Mouse (Mus musculus) adrenal gland, adult 2 months (tissue): ENCODE measurements around the gene Vmn2r121. TPM values are rescaled to one million over a fixed set of nuclear protein-coding genes. Genes with fewer than 3 reads are reported as not detected.

Source experiments
- DNase-seq: peaks from one replicate; pipeline ENCODE4 v3.0.0; 2021
- long read RNA-seq: library from polyadenylated mRNA; stranded (forward); transcript quantifications from one replicate; pipeline ENCODE4 v2.0.0, GENCODE M21; 2021
- polyA plus RNA-seq: library from polyadenylated mRNA; depleted of rRNA; stranded (reverse); fragments of >200 nt; gene quantifications from 2 replicates; pipeline ENCODE4 v1.2.3, GENCODE M21; 2012; rRNA removed
- total RNA-seq, 2 experiments: library from RNA; stranded (reverse); gene quantifications; 2 replicates each; pipeline ENCODE4 v1.2.3; 2021

Gene Vmn2r121
- total RNA-seq (not detected), polyA plus RNA-seq (not detected in 2 replicates)
- long read RNA-seq = 0 reads

DNA sequence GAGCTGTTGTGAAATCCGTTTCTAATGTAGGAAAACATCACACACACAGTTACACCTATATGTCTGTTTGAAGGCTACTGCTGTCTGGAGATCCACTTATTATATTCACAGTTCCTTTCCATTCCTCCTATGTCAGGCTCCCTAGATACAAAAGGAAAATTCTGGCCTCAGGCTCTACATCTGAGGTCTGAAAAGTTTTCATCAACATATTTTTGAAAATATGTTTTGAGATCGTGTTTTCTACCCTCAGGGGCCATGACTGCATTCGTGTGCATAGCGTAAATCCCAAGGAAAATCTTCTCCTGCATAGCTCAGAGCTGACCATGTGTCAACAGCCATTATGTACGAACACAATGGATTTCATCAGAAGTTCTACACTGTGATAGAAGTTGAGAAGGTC, at the start of gene Vmn2r121:
Gene Vmn2r121 (minus strand): TSS at position 101 of the 400 bp plus-strand sequence.
- no peak for DNase-seq
